Mouse (Mus musculus) stomach, embryonic 14.5 days (tissue): Measurements from ENCODE around the gene Tmem9. TPM values are rescaled to one million over a fixed set of nuclear protein-coding genes. Genes with fewer than 3 reads are reported as not detected.
A peak's percentile ranks its signal among the peaks of the same experiment; 100 is the strongest.

Experiments
- ATAC-seq: fragments of 200-750 bp; cut with Nextera tagmentation; 2 replicates; pipeline ENCODE4 v1.8.0; 2017; ENCODE audit warnings: low read depth, moderate TSS enrichment; ENCODE audit not compliant: insufficient number of reproducible peaks, insufficient read depth, low FRiP score
- H3K27ac ChIP-seq: fragments of 300-500 bp; sonication (generic); 2 replicates; pipeline ENCODE4 v1.5.1; 2014; ENCODE audit warnings: mild to moderate bottlenecking, low read length, moderate library complexity, mixed read lengths
- H3K27me3 ChIP-seq: fragments of 300-500 bp; sonication (generic); 2 replicates; pipeline ENCODE4 v1.6.1; 2014; ENCODE audit warnings: low read length, control low read depth, mixed read lengths; ENCODE audit not compliant: control insufficient read depth, insufficient read depth
- H3K36me3 ChIP-seq: fragments of 300-500 bp; sonication (generic); 2 replicates; pipeline ENCODE4 v1.6.1; 2014; ENCODE audit warnings: mild to moderate bottlenecking, control low read depth, low read length, moderate library complexity, mixed read lengths; ENCODE audit not compliant: control insufficient read depth, insufficient read depth
- H3K4me1 ChIP-seq: fragments of 300-500 bp; sonication (generic); 2 replicates; pipeline ENCODE4 v1.6.1; 2014; ENCODE audit warnings: low read length, control low read depth, mixed read lengths; ENCODE audit not compliant: control insufficient read depth, insufficient read depth
- H3K4me2 ChIP-seq: fragments of 300-500 bp; sonication (generic); replicated peaks from 2 replicates; pipeline ENCODE4 v1.6.1; 2014; ENCODE audit warnings: low read depth, low read length, control low read depth
- H3K4me3 ChIP-seq: fragments of 300-500 bp; sonication (generic); 2 replicates; pipeline ENCODE4 v1.5.1; 2014; ENCODE audit warnings: low read depth, low read length, control low read depth
- H3K9ac ChIP-seq: fragments of 300-500 bp; sonication (generic); replicated peaks from 2 replicates; pipeline ENCODE4 v1.6.1; 2014; ENCODE audit warnings: low read depth, mild to moderate bottlenecking, control low read depth, low read length, moderate library complexity, mixed read lengths
- H3K9me3 ChIP-seq: fragments of 300-500 bp; sonication (generic); 2 replicates; pipeline ENCODE4 v1.6.1; 2016; ENCODE audit warnings: low read depth, low read length, control low read depth; ENCODE audit not compliant: control insufficient read depth
- WGBS: fragments of 180-500 bp; shearing (Covaris S2); extraction: QIAGEN DNeasy Blood & Tissue Kit; methylation state at CpG from one replicate; pipeline ENCODE4 v1.1.7; 2014; 5-methylcytosine and 5-hydroxymethylcytosine counted together
- polyA plus RNA-seq: library from polyadenylated mRNA; unstranded; fragments of >200 nt; fragmentation: Nextera tagmentation; extraction: Ambion mirVana; gene quantifications from 2 replicates; pipeline ENCODE4 v1.2.1, GENCODE M21; 2014

The Tmem9 gene
- polyA plus RNA-seq, 1 experiment from 2014 or later, result 136 TPM

- Histone ChIP-seq H3K4me2 (no peak overlapping the region), H3K36me3 (no peaks in the 10 kb centered on the region), H3K27me3 (no peaks in the 10 kb centered on the region), H3K27ac (no peak overlapping the region), H3K4me1 (peaks cover 4% of the 10 kb centered on the region; the same call in 1 of the 2 replicates), H3K4me3 (no peak overlapping the region), H3K9ac (no peak overlapping the region), H3K9me3 (no peaks in the 10 kb centered on the region)
- WGBS, result 62% methylated on average over 2 of the region's 2 CpGs
- ATAC-seq, result no peak
Observed at GRCm38 (mm10) chr1:136014796-136015502, 7.0 kb downstream of the Tmem9 start.

- Histone ChIP-seq H3K36me3 (peaks cover 16% of the 10 kb centered on the region; the same call in 1 of the 2 replicates), H3K4me1 (peaks cover 4% of the 10 kb centered on the region; the same call in 1 of the 2 replicates), H3K4me3 (peak overlapping the region; percentile 85; the same call in 1 of the 2 replicates), H3K9me3 (no peaks in the 10 kb centered on the region), H3K27ac (no peak overlapping the region), H3K9ac (0 out of 2 replicates have a peak overlapping the region, but pooled peaks have one; percentile 10), H3K27me3 (no peaks in the 10 kb centered on the region), H3K4me2 (peak overlapping the region; percentile 89)
- WGBS, result 80% methylated on average over 2 of the region's 2 CpGs
- peak; percentile 35; the same call in 1 of the 2 replicates for ATAC-seq
Observed at GRCm38 (mm10) chr1:136017307-136017706, 9.4 kb downstream of the Tmem9 start.

GRCm38 (mm10) chr1:136017907-136018313 is 10.0 kb downstream of the Tmem9 start:
- peak overlapping the region; percentile 89 for H3K4me2 ChIP-seq
- H3K4me3 ChIP-seq, result peak overlapping the region; percentile 85
- 0% methylated on average over 22 of the region's 22 CpGs for WGBS
- peaks cover 4% of the 10 kb centered on the region; the same call in 1 of the 2 replicates for H3K4me1 ChIP-seq
- peak; percentile 98 for ATAC-seq
- H3K9ac ChIP-seq, result peak overlapping the region; percentile 81
- H3K9me3 ChIP-seq, result no peaks in the 10 kb centered on the region
- H3K27me3 ChIP-seq, result no peaks in the 10 kb centered on the region
- peak overlapping the region; percentile 64; the same call in 1 of the 2 replicates for H3K27ac ChIP-seq
- peaks cover 22% of the 10 kb centered on the region; the same call in 1 of the 2 replicates for H3K36me3 ChIP-seq

- WGBS, result 2% methylated on average over 24 of the region's 24 CpGs
- peak; percentile 49; the same call in 1 of the 2 replicates for ATAC-seq
- H3K27me3 ChIP-seq, result no peaks in the 10 kb centered on the region
- peaks cover 4% of the 10 kb centered on the region; the same call in 1 of the 2 replicates for H3K4me1 ChIP-seq
- no peaks in the 10 kb centered on the region for H3K9me3 ChIP-seq
- H3K4me3 ChIP-seq, result peak overlapping the region; percentile 85
- peak overlapping the region; percentile 81 for H3K9ac ChIP-seq
- H3K4me2 ChIP-seq, result peak overlapping the region; percentile 89
- peaks cover 25% of the 10 kb centered on the region; the same call in 1 of the 2 replicates for H3K36me3 ChIP-seq
- peak overlapping the region; percentile 64; the same call in 1 of the 2 replicates for H3K27ac ChIP-seq
Observed at GRCm38 (mm10) chr1:136018390-136019189, 10.6 kb downstream of the Tmem9 start.

- no peak overlapping the region for H3K9ac ChIP-seq
- no peaks in the 10 kb centered on the region for H3K9me3 ChIP-seq
- no peak for ATAC-seq
- no peak overlapping the region for H3K4me3 ChIP-seq
- no peak overlapping the region for H3K4me2 ChIP-seq
- no peaks in the 10 kb centered on the region for H3K4me1 ChIP-seq
- H3K27me3 ChIP-seq, result no peaks in the 10 kb centered on the region
- peaks cover 87% of the 10 kb centered on the region for H3K36me3 ChIP-seq
- WGBS, result 50% methylated on average over 7 of the region's 7 CpGs
- H3K27ac ChIP-seq, result no peak overlapping the region
Observed at GRCm38 (mm10) chr1:136030201-136030600, 22.3 kb downstream of the Tmem9 start.

- Histone ChIP-seq H3K4me3 (no peak overlapping the region), H3K36me3 (peaks cover 74% of the 10 kb centered on the region), H3K9me3 (no peaks in the 10 kb centered on the region), H3K27me3 (no peaks in the 10 kb centered on the region), H3K27ac (no peak overlapping the region), H3K4me2 (no peak overlapping the region), H3K4me1 (no peaks in the 10 kb centered on the region), H3K9ac (no peak overlapping the region)
- ATAC-seq, result no peak
- 77% methylated on average over 6 of the region's 8 CpGs for WGBS
Observed at GRCm38 (mm10) chr1:136031697-136032096, 23.7 kb downstream of the Tmem9 start.

- Histone ChIP-seq H3K27ac (no peak overlapping the region), H3K9ac (no peak overlapping the region), H3K36me3 (peaks cover 62% of the 10 kb centered on the region), H3K4me2 (no peak overlapping the region), H3K27me3 (no peaks in the 10 kb centered on the region), H3K9me3 (no peaks in the 10 kb centered on the region), H3K4me3 (no peak overlapping the region), H3K4me1 (no peaks in the 10 kb centered on the region)
- no peak for ATAC-seq
- WGBS, result 58% methylated on average over 7 of the region's 7 CpGs
Observed at GRCm38 (mm10) chr1:136032961-136033360, 25.0 kb downstream of the Tmem9 start.

- H3K4me3 ChIP-seq, result no peak overlapping the region
- no peak for ATAC-seq
- H3K27ac ChIP-seq, result no peak overlapping the region
- peaks cover 16% of the 10 kb centered on the region for H3K4me1 ChIP-seq
- WGBS, result 71% methylated on average over 5 of the region's 5 CpGs
- H3K9ac ChIP-seq, result no peak overlapping the region
- H3K27me3 ChIP-seq, result no peaks in the 10 kb centered on the region
- no peak overlapping the region for H3K4me2 ChIP-seq
- no peaks in the 10 kb centered on the region for H3K9me3 ChIP-seq
- H3K36me3 ChIP-seq, result peaks cover 12% of the 10 kb centered on the region
Observed at GRCm38 (mm10) chr1:136038746-136039538, 31.0 kb downstream of the Tmem9 start.
